Mouse (Mus musculus) forebrain, embryonic 16.5 days (tissue): ENCODE results near the gene N4bp2l2. TPM values are rescaled to one million over a fixed set of nuclear protein-coding genes. Genes with fewer than 3 reads are reported as not detected.

Experiments used
- ATAC-seq: fragments of 200-750 bp; cut with Nextera tagmentation; 2 replicates; pipeline ENCODE4 v1.8.0; 2017; ENCODE audit warnings: mild to moderate bottlenecking, moderate library complexity
- H3K27ac ChIP-seq: fragments of 300-500 bp; sonication (generic); 2 replicates; pipeline ENCODE4 v1.5.1; 2014; ENCODE audit warnings: low read length, control low read depth
- H3K27me3 ChIP-seq: fragments of 300-500 bp; sonication (generic); replicated peaks from 2 replicates; pipeline ENCODE4 v1.6.1; 2014; ENCODE audit warnings: low read length; ENCODE audit not compliant: control insufficient read depth, insufficient read depth
- H3K36me3 ChIP-seq: fragments of 300-500 bp; sonication (generic); 2 replicates; pipeline ENCODE4 v1.6.1; 2014; ENCODE audit not compliant: control insufficient read depth, insufficient read depth
- H3K4me1 ChIP-seq: fragments of 300-500 bp; sonication (generic); replicated peaks from 2 replicates; pipeline ENCODE4 v1.6.1; 2014; ENCODE audit warnings: low read length; ENCODE audit not compliant: control insufficient read depth, insufficient read depth
- H3K4me2 ChIP-seq: fragments of 300-500 bp; sonication (generic); 2 replicates; pipeline ENCODE4 v1.6.1; 2014; ENCODE audit warnings: mild to moderate bottlenecking, low read length, control low read depth
- H3K4me3 ChIP-seq: fragments of 300-500 bp; sonication (generic); replicated peaks from 2 replicates; pipeline ENCODE4 v1.5.1; 2014; ENCODE audit warnings: mild to moderate bottlenecking, low read length, control low read depth
- H3K9ac ChIP-seq: fragments of 300-500 bp; sonication (generic); replicated peaks from 2 replicates; pipeline ENCODE4 v1.6.1; 2014; ENCODE audit warnings: low read depth, low read length, control low read depth
- H3K9me3 ChIP-seq: fragments of 300-500 bp; sonication (generic); 2 replicates; pipeline ENCODE4 v1.6.1; 2016; ENCODE audit warnings: low read length; ENCODE audit not compliant: control insufficient read depth
- WGBS: fragments of 180-500 bp; shearing (Covaris S2); extraction: QIAGEN DNeasy Blood & Tissue Kit; methylation state at CpG from one replicate; pipeline ENCODE4 v1.1.7; 2014; 5-methylcytosine and 5-hydroxymethylcytosine counted together
- polyA plus RNA-seq: library from polyadenylated mRNA; unstranded; fragments of >200 nt; fragmentation: Nextera tagmentation; extraction: Ambion mirVana; gene quantifications from 2 replicates; pipeline ENCODE4 v1.2.1, GENCODE M21; 2015

Gene N4bp2l2
- polyA plus RNA-seq, 1 experiment from 2014 or later = 28.9 TPM

GRCm38 (mm10) chr5:150593756-150594648, 72.0 kb downstream of the N4bp2l2 start:
- Histone ChIP-seq H3K4me1 (peaks cover 15% of the 10 kb centered on the region), H3K36me3 (no peaks in the 10 kb centered on the region), H3K27ac (no peak overlapping the region), H3K4me2 (peak overlapping the region; percentile 95), H3K4me3 (peak overlapping the region; percentile 83), H3K27me3 (peaks cover 10% of the 10 kb centered on the region; the same call in 1 of the 2 replicates), H3K9ac (peak overlapping the region; percentile 73), H3K9me3 (no peaks in the 10 kb centered on the region)
- WGBS = under 1% methylated on average over 100 of the region's 102 CpGs
- ATAC-seq = peak; percentile 78

GRCm38 (mm10) chr5:150592904-150593755, 72.9 kb downstream of the N4bp2l2 start:
- Histone ChIP-seq H3K4me1 (peaks cover 15% of the 10 kb centered on the region), H3K9me3 (no peaks in the 10 kb centered on the region), H3K9ac (peak overlapping the region; percentile 73), H3K4me2 (peak overlapping the region; percentile 95), H3K27me3 (peaks cover 10% of the 10 kb centered on the region; the same call in 1 of the 2 replicates), H3K4me3 (peak overlapping the region; percentile 83), H3K36me3 (no peaks in the 10 kb centered on the region), H3K27ac (no peak overlapping the region)
- peak; percentile 45 for ATAC-seq
- WGBS = 10% methylated on average over 40 of the region's 40 CpGs

GRCm38 (mm10) chr5:150592186-150592903, 73.6 kb downstream of the N4bp2l2 start:
- whole genome bisulfite sequencing = 75% methylated on average over 13 of the region's 13 CpGs

GRCm38 (mm10) chr5:150589945-150590344, 76.0 kb downstream of the N4bp2l2 start:
- H3K4me3 ChIP-seq = no peak overlapping the region
- H3K9me3 ChIP-seq = no peaks in the 10 kb centered on the region
- no peak overlapping the region for H3K27ac ChIP-seq
- no peak overlapping the region for H3K9ac ChIP-seq
- no peaks in the 10 kb centered on the region for H3K36me3 ChIP-seq
- no peak for ATAC-seq
- peaks cover 15% of the 10 kb centered on the region for H3K4me1 ChIP-seq
- H3K27me3 ChIP-seq = peaks cover 10% of the 10 kb centered on the region; the same call in 1 of the 2 replicates
- 80% methylated on average over 2 of the region's 2 CpGs for whole genome bisulfite sequencing
- H3K4me2 ChIP-seq = no peak overlapping the region

More at GRCm38 (mm10) chr5:150592186-150592903, 73.6 kb downstream of the N4bp2l2 start:
- Histone ChIP-seq H3K27ac (no peak overlapping the region), H3K4me1 (peaks cover 15% of the 10 kb centered on the region), H3K9ac (no peak overlapping the region), H3K4me3 (peak overlapping the region; percentile 83; the same call in 1 of the 2 replicates), H3K27me3 (peaks cover 10% of the 10 kb centered on the region; the same call in 1 of the 2 replicates), H3K36me3 (no peaks in the 10 kb centered on the region), H3K4me2 (no peak overlapping the region; the same call in 1 of the 2 replicates), H3K9me3 (no peaks in the 10 kb centered on the region)
- no peak for ATAC-seq

GRCm38 (mm10) chr5:150584337-150584729, 81.7 kb downstream of the N4bp2l2 start:
- 45% methylated on average over 6 of the region's 6 CpGs for WGBS
- Histone ChIP-seq H3K4me1 (no peaks in the 10 kb centered on the region), H3K27me3 (no peaks in the 10 kb centered on the region), H3K4me3 (no peak overlapping the region), H3K9ac (no peak overlapping the region), H3K4me2 (no peak overlapping the region), H3K27ac (no peak overlapping the region), H3K9me3 (no peaks in the 10 kb centered on the region), H3K36me3 (no peaks in the 10 kb centered on the region)
- ATAC-seq = no peak

- WGBS = 58% methylated on average over 5 of the region's 5 CpGs
- ATAC-seq = peak; percentile 23; the same call in 1 of the 2 replicates
- no peaks in the 10 kb centered on the region for H3K27me3 ChIP-seq
- H3K4me3 ChIP-seq = no peak overlapping the region
- H3K9ac ChIP-seq = no peak overlapping the region
- H3K36me3 ChIP-seq = no peaks in the 10 kb centered on the region
- no peaks in the 10 kb centered on the region for H3K4me1 ChIP-seq
- H3K27ac ChIP-seq = no peak overlapping the region
- no peak overlapping the region for H3K4me2 ChIP-seq
- H3K9me3 ChIP-seq = no peaks in the 10 kb centered on the region
Measured at GRCm38 (mm10) chr5:150583622-150584336, 82.2 kb downstream of the N4bp2l2 start.

GRCm38 (mm10) chr5:150583181-150583580, 82.8 kb downstream of the N4bp2l2 start:
- H3K9ac ChIP-seq = no peak overlapping the region
- no peak overlapping the region for H3K27ac ChIP-seq
- no peaks in the 10 kb centered on the region for H3K27me3 ChIP-seq
- no peak for ATAC-seq
- no peaks in the 10 kb centered on the region for H3K36me3 ChIP-seq
- H3K4me3 ChIP-seq = no peak overlapping the region
- no peaks in the 10 kb centered on the region for H3K4me1 ChIP-seq
- no peaks in the 10 kb centered on the region for H3K9me3 ChIP-seq
- H3K4me2 ChIP-seq = no peak overlapping the region
- WGBS = 84% methylated on average over 5 of the region's 5 CpGs

GRCm38 (mm10) chr5:150581180-150581579, 84.8 kb downstream of the N4bp2l2 start:
- H3K9ac ChIP-seq = no peak overlapping the region
- H3K4me2 ChIP-seq = no peak overlapping the region
- no peaks in the 10 kb centered on the region for H3K27me3 ChIP-seq
- H3K36me3 ChIP-seq = no peaks in the 10 kb centered on the region
- no peaks in the 10 kb centered on the region for H3K4me1 ChIP-seq
- ATAC-seq = no peak
- H3K4me3 ChIP-seq = no peak overlapping the region
- no peaks in the 10 kb centered on the region for H3K9me3 ChIP-seq
- no peak overlapping the region for H3K27ac ChIP-seq
- 76% methylated on average over 6 of the region's 6 CpGs for WGBS
